Mouse (Mus musculus): Measurements from ENCODE around the gene Ubd.

GRCm38 (mm10) chr17:37185474-37185873 is 8.2 kb upstream of the Ubd start:
- TF ChIP-seq CTCF (IDR thresholded peaks at IDR 0.05) (no peak), POLR2A (IDR thresholded peaks at IDR 0.05; ENCODE audit: insufficient read depth, low read depth, low read length) (no peak), EP300 (IDR thresholded peaks at IDR 0.05; ENCODE audit: insufficient read depth, low read depth, low read length) (no peak)

All from heart, adult 2 months (tissue).